Mouse (Mus musculus): ENCODE results near the gene Parg. TPM values are rescaled to one million over a fixed set of nuclear protein-coding genes. Genes with fewer than 3 reads are reported as not detected.
A peak's percentile ranks its signal among the peaks of the same experiment; 100 is the strongest.
"Not testable (repeated sequence)": the region's sequence is repeated elsewhere in the genome, so short reads cannot be mapped to it uniquely, and the experiment has no call there.

Gene Parg
- 10 to 100 TPM; 16.6 to 20.8 TPM for total RNA-seq (2021)
- long read RNA-seq, experiment 1, full-length matches to known transcripts: 5 of 8 reads
- long read RNA-seq, experiment 1, partial matches to known transcripts: 0 of 8 reads
- long read RNA-seq, experiment 1, other reads (novel, unspliced or antisense): 3 of 8 reads
- long read RNA-seq, experiment 2, full-length matches to known transcripts: 13 of 24 reads
- long read RNA-seq, experiment 2, partial matches to known transcripts: 4 of 24 reads
- long read RNA-seq, experiment 2, other reads (novel, unspliced or antisense): 7 of 24 reads

GRCm38 (mm10) chr14:32201791-32202451 is at the start of gene Parg, which contains the start of gene Timm23:
Gene Parg (plus strand): TSS chr14:32201949.
Gene Timm23 (minus strand): TSS chr14:32201898.
- DNase-seq: peak; percentile 82

- DNase-seq: no peak
These were observed 49.3 kb upstream of the Parg start for GRCm38 (mm10) chr14:32152243-32152965.

- no peak for DNase-seq
These were observed 48.6 kb upstream of the Parg start for GRCm38 (mm10) chr14:32153156-32153555.

GRCm38 (mm10) chr14:32154758-32155157 is 47.0 kb upstream of the Parg start:
- DNase-seq: no peak

GRCm38 (mm10) chr14:32159150-32159670 is 42.5 kb upstream of the Parg start:
- DNase-seq: peak; percentile 9

- DNase-seq: peak; percentile 95
These were observed 42.0 kb upstream of the Parg start, which contains the start of gene Ncoa4 for GRCm38 (mm10) chr14:32159690-32160246. Gene Ncoa4 (plus strand): TSS chr14:32159865.

GRCm38 (mm10) chr14:32160563-32160962 is 41.2 kb upstream of the Parg start:
- no peak for DNase-seq

- no peak for DNase-seq
These were observed 40.5 kb upstream of the Parg start for GRCm38 (mm10) chr14:32161090-32161885.

- no peak for DNase-seq
These were observed 39.5 kb upstream of the Parg start for GRCm38 (mm10) chr14:32162231-32162630.

GRCm38 (mm10) chr14:32163203-32163888 is 38.4 kb upstream of the Parg start:
- DNase-seq: no peak

GRCm38 (mm10) chr14:32164173-32165051 is 37.3 kb upstream of the Parg start:
- DNase-seq: no peak

- DNase-seq: peak; percentile 55
These were observed 36.3 kb upstream of the Parg start for GRCm38 (mm10) chr14:32165278-32166061.

- DNase-seq: no peak
These were observed 35.7 kb upstream of the Parg start for GRCm38 (mm10) chr14:32166062-32166441.

GRCm38 (mm10) chr14:32166840-32167239 is 34.9 kb upstream of the Parg start:
- no peak for DNase-seq

- no peak for DNase-seq
These were observed 34.4 kb upstream of the Parg start for GRCm38 (mm10) chr14:32167326-32167725.

- DNase-seq: no peak
These were observed 33.0 kb upstream of the Parg start for GRCm38 (mm10) chr14:32168653-32169231.

GRCm38 (mm10) chr14:32170137-32170536 is 31.6 kb upstream of the Parg start:
- DNase-seq: no peak

- DNase-seq: no peak
These were observed 26.4 kb upstream of the Parg start for GRCm38 (mm10) chr14:32175310-32175709.

- DNase-seq: not testable (repeated sequence)
These were observed 25.2 kb upstream of the Parg start for GRCm38 (mm10) chr14:32176590-32176989.

All from gastrocnemius, postnatal 25 days (tissue).